9 mouse cellular contexts compared by ENCODE assay signal in the genomic region with DNA sequence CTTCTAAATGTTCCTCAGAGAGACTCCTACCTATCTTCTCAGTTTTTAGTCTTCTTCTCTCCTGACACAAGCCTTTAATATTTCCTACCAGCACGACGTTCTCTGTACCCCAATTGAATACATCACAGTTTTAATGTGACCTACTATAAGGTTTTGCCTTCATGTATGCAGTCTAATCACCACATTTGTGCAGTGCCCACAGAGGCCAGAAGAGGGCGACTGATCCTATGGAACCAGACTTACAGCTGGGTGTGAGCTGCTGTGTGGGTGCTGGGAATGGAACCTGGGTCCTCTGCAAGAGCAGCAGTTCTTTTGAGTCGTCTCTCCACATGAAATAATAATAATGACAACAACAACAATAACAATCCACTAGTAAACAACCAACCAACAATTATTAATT. TPM values are rescaled to one million over a fixed set of nuclear protein-coding genes. Genes with fewer than 3 reads are reported as not detected.
DNase-seq lines count a peak whose midpoint lies in the region; ATAC-seq and TF ChIP-seq lines count a peak whose summit lies in the region.
"Had no signal": no experiment of that assay in that cellular context is flagged by ENCODE, and none has a peak within 500 bp of the region (broad histone marks: within the 10 kb centered on the region; RNA-seq: fewer than 3 reads in every experiment).

No protein-coding gene starts in this region.

- H3K9me3 ChIP-seq in neural tube, embryonic 15.5 days (replicated peaks), result no peaks in the 10 kb centered on the region

- H3K4me2 ChIP-seq in neural tube, embryonic 15.5 days, result no peak overlapping the region

- DNase-seq in gastrocnemius, adult 2 months, result no peak
- DNase-seq in gastrocnemius, postnatal 10 days, result no peak
- peak; percentile 59 for DNase-seq in neural tube, embryonic 10.5 days (ENCODE audit: extremely low spot score, low spot score)
- peak; percentile 42 for DNase-seq in induced T-regulatory cell, adult 2 months (ENCODE audit: low read depth)
- peak; percentile 21 for DNase-seq in thymus, postnatal 25 days
- DNase-seq in yolk sac, embryonic 10.5 days (ENCODE audit: low spot score), result no peak
- DNase-seq in heart, postnatal 14 days, result no peak

- no peak overlapping the region for H3K27ac ChIP-seq in gastrocnemius, adult 2 months
- H3K27ac ChIP-seq in neural tube, embryonic 15.5 days (replicated peaks), result no peak overlapping the region

- H3K4me1 ChIP-seq in neural tube, embryonic 15.5 days, result no peaks in the 10 kb centered on the region

- TF ChIP-seq CTCF in gastrocnemius, adult 2 months (IDR thresholded peaks at IDR 0.05), result peak; percentile 28; the same call in 1 of the 2 replicates

- H3K4me3 ChIP-seq in gastrocnemius, adult 2 months, result no peak overlapping the region
- H3K4me3 ChIP-seq in neural tube, embryonic 15.5 days (replicated peaks), result no peak overlapping the region

- 59% methylated on average over 4 of the region's 4 CpGs for WGBS in neural tube, embryonic 15.5 days

- intact Hi-C loops in gastrocnemius, adult 2 months (cut with DNase I), result no loop called here
- intact Hi-C loops in heart, postnatal 14 days (cut with DNase I), result no loop called here

- no peak for ATAC-seq in neural tube, embryonic 15.5 days (ENCODE audit: low FRiP score)

- no peaks in the 10 kb centered on the region for H3K27me3 ChIP-seq in neural tube, embryonic 15.5 days (replicated peaks)

- H3K9ac ChIP-seq in neural tube, embryonic 15.5 days (replicated peaks), result no peak overlapping the region

- no peaks in the 10 kb centered on the region for H3K36me3 ChIP-seq in neural tube, embryonic 15.5 days

RNA-seq across cellular contexts. Expression of gene Gm3415, which starts 11.1 kb away (rescaled TPM):
- total RNA-seq in gastrocnemius, adult 2 months (2021), result not detected
- not detected for total RNA-seq in gastrocnemius, postnatal 10 days (2021)
- not detected in 2 replicates for polyA plus RNA-seq in neural tube, embryonic 15.5 days (2015; fragmentation: Nextera tagmentation; extraction: Ambion mirVana)
- not detected for total RNA-seq in heart, postnatal 14 days (2021)
- total RNA-seq: left cerebral cortex, adult 8-10 months had no signal

RNA-seq across cellular contexts. Expression of gene Gpr12, which starts 18.0 kb away (rescaled TPM):
- not detected for total RNA-seq in gastrocnemius, adult 2 months (2021)
- under 1 TPM in 1 of 2 experiments, not detected in 1; 0.36 TPM for total RNA-seq in gastrocnemius, postnatal 10 days (2021)
- polyA plus RNA-seq in neural tube, embryonic 15.5 days (2015; fragmentation: Nextera tagmentation; extraction: Ambion mirVana), result 23.8 and 27.5 TPM in 2 replicates
- not detected for total RNA-seq in heart, postnatal 14 days (2021)

RNA-seq across cellular contexts. Expression of gene Gm3409, which starts 29.6 kb away (rescaled TPM):
- not detected for total RNA-seq in gastrocnemius, adult 2 months (2021)
- not detected for total RNA-seq in gastrocnemius, postnatal 10 days (2021)
- polyA plus RNA-seq in neural tube, embryonic 15.5 days (2015; fragmentation: Nextera tagmentation; extraction: Ambion mirVana), result not detected in 2 replicates
- total RNA-seq in heart, postnatal 14 days (2021), result not detected
- total RNA-seq: left cerebral cortex, adult 8-10 months had no signal

RNA-seq across cellular contexts. Expression of gene Gm3404, which starts 41.5 kb away (rescaled TPM):
- total RNA-seq in gastrocnemius, adult 2 months (2021), result not detected
- not detected for total RNA-seq in gastrocnemius, postnatal 10 days (2021)
- not detected in 2 replicates for polyA plus RNA-seq in neural tube, embryonic 15.5 days (2015; fragmentation: Nextera tagmentation; extraction: Ambion mirVana)
- not detected for total RNA-seq in heart, postnatal 14 days (2021)
- total RNA-seq: left cerebral cortex, adult 8-10 months had no signal

RNA-seq across cellular contexts. Expression of gene Gm3402, which starts 53.1 kb away (rescaled TPM):
- total RNA-seq in gastrocnemius, adult 2 months (2021), result not detected
- total RNA-seq in gastrocnemius, postnatal 10 days (2021), result not detected
- polyA plus RNA-seq in neural tube, embryonic 15.5 days (2015; fragmentation: Nextera tagmentation; extraction: Ambion mirVana), result not detected in 2 replicates
- total RNA-seq in heart, postnatal 14 days (2021), result not detected
- total RNA-seq: left cerebral cortex, adult 8-10 months had no signal

Comparison
In these comparisons a context has a peak if more than half of its experiments do, and no peak if none do; other contexts are left out.
1. DNase-seq: peak in neural tube, embryonic 10.5 days (single experiment), induced T-regulatory cell, adult 2 months (single experiment) and thymus, postnatal 25 days (single experiment); none in gastrocnemius, adult 2 months (single experiment), gastrocnemius, postnatal 10 days (single experiment), yolk sac, embryonic 10.5 days (single experiment) and heart, postnatal 14 days (0 of 2).